Mouse (Mus musculus): ENCODE measurements around the gene Gstt4. TPM values are rescaled to one million over a fixed set of nuclear protein-coding genes. Genes with fewer than 3 reads are reported as not detected.

The Gstt4 gene
- not detected in 2 replicates for polyA plus RNA-seq (2012; ENCODE audit: low replicate concordance)

DNA sequence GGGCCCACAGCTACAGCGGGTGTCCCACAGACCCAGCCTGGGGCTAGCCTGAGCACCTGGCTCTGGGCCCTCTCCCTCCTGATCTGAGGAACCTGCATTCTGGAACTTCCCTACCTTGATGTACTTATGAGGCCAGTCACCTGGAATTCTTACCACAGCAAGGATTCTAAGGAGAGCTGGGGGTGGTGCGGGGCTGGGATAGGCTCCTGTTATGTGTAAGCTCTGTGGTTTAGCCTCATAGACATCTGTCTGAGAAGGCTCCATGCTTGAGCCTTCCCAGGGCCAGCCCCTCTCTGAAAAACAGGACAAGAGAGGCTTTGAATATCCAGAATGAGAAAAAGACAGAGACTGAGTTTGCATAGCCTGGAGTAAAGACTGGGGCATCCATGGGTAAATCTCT, at the start of gene Gstt4:
TSS of gene Gstt4 (minus strand) at position 101 of the 400 bp plus-strand sequence.

DNA sequence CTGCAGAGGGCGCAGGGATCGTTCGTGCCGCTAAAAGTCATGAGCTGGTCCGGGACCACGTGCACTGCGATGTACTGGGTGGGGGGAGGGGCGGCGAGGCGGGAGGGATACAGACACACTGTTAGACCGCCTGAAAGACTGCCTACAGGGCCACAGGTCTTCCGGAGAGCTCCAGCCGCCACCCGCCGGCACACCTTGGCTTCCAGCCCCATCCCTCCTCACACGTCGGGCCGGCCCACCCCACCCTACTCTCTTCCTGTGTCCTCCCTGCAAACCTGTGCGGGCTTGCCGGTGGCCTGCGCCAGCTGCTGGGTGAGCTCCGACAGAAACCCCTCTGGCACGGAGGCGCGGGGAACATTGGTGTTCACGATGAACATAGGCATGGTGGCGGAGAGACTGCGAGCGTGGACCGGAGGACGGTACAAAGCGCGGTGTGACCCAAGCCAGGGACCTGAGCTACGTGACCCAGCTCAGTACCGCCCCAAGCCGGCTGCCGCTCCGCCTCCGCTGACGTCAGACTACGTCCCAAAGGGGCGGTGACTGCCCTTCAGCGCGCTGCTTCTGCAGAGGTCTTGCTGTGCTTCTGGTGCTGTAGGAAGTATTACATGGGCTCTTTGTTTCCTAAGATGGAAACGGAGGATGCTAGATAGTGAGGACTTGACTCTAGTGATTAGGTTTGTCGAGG, 37.6 kb upstream of the Gstt4 start, which contains the start of gene Mif:
TSS of gene Mif (minus strand) at position 455 of the 685 bp plus-strand sequence.

DNA sequence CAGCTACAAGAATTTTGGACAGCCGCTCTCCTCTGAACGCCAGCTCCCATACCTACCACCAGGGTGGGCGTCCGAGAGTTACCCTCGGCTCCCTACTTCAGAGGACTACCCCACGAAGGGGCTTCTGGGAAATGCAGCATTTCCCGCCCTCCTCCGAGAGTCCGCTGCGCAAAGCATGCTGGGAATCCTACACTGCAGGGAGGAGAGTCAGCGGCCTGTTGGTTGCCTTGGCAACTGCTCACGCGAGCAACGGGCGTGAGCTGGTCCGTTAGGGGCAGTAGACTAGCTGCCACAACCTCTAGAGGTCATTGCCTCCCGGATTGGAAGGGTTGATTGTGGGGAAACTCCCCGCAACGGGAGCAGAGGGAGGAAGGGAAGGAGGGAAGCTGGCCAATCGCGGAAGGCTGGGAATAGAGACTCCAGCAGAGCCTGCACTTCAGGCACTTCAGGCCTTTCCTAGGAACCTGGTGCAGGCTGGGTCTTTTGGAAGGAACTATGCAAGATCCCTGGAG, 15.0 kb upstream of the Gstt4 start, which contains the start of gene Gstt2:
TSS of gene Gstt2 (minus strand) at position 177 of the 512 bp plus-strand sequence.

DNA sequence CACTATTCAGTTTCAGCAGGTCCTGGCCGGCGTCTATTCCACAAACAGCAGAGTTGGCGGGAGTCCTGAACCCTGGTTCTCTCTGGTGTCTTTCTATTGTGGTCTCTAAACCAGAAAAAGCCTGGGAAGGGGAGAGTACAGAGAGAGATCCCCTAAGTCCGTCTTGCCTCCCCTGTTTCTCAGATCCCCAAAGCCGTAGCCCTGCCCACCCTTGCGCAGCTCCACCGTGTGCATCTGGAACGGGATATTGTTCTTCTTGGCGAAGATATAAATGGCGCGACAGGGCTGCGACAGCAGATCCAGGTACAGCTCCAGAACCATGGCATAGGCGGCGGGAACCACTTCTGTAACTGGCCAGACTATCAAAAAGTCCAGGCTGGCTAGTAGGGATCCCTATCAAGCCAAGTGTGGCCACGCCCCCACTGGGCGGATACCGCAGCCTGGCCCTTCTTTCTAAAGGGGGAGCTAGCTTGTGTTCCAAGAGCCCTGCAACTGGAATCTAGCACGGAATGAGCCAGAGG, 24.1 kb downstream of the Gstt4 start, which contains the start of gene Gstt1:
TSS of gene Gstt1 (minus strand) at position 409 of the 521 bp plus-strand sequence.

DNA sequence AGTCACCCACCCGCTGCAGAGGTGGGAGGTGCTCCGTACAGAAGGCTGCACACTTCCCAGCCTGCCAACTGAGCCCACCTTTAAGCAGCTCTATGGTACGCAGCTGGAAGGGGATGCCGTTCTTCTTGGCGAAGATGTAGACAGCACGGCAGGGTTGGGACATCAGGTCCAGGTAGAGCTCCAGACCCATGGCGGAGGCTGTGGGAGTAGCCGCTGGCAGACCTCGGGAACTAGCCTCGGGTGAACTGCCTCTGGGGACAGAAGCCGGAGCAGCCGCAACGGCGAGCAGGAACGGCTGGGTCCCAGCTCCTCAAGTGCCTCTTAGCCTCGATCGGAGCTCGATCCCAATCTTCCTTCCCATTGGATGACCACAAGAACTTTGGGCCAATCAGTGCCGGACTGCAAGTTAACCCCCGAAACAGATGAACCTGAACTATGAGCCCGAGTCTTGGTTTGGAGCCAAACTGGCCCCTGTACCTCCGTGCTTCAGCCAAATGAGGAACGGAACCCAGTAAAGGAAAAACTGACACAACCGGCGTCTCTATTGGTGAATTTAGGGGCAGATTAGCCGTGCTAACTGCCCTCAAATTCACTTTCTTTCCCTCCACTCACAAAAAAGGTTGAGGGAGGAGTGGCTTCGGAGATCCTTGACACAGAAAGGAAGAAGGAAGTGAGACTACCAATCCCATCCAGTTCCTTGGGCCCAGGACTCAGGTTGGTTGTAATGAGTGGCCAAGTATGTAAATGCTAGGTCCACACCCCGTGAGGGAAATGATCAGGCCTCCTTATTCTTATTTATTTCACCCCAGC, 41.4 kb downstream of the Gstt4 start, which contains the start of the genes Gm20441 and Gstt3:
TSS of gene Gm20441 (minus strand) at position 186 of the 810 bp plus-strand sequence.
TSS of gene Gstt3 (minus strand) at position 646 of the 810 bp plus-strand sequence.

DNA sequence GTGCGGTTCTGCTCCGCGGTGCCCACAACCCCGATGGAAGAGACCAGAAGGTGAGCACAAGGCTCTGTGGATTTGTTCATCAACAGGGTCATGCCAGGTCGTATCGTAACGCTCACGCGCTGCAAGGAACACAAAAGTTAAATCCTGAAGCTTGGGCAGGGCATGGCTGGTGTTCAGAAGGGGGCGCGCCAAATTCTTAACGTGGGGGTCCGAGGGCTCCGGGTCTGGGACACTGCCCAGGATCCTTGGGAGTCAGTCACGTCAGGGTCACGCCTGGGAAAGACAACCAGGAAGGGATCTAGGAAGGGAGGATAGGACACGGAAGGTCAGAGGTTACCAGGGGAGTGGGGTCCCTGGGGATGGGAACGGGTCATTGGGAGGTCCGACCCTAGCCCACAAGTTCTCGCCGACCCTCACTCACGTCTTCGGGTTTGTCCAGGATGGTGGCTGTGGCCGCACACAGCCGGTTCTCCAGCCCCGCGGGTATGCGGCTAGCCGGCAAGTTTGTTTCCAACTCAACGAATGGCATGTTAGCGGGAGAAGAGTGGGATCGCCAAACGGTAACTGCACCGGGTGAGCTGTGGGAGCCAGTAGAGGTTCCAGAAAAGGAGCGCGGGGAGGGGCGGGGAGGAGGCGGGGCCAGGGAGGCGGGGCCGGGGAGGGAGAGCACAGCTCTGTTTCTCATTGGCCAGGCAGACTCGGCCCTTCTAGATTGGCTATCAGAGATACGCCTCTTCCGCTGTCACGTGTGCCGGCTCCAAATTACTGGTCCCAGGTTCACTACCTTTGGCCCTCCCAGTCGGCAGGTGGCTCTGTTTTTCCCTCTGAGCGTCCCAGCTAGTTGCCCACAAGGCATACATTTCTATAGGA, 49.3 kb downstream of the Gstt4 start, which contains the start of gene Ddt:
TSS of gene Ddt (minus strand) at position 620 of the 870 bp plus-strand sequence.

Other genes with a start within 250 kb of the Gstt4 start
- 15.6 and 34.5 TPM in 2 replicates for gene Ggt5, start 233.2 kb downstream of the Gstt4 start, polyA plus RNA-seq (2012; ENCODE audit: low replicate concordance)
- gene Susd2, start 178.5 kb downstream of the Gstt4 start, polyA plus RNA-seq (2012; ENCODE audit: low replicate concordance), result 1.9 and 4.0 TPM in 2 replicates
- 98.3 and 104 TPM in 2 replicates for gene Cabin1, start 58.2 kb downstream of the Gstt4 start, polyA plus RNA-seq (2012; ENCODE audit: low replicate concordance)
- 15.5 and 82.1 TPM in 2 replicates for gene Ddt, start 49.1 kb downstream of the Gstt4 start, polyA plus RNA-seq (2012; ENCODE audit: low replicate concordance)
- gene Gm20441, start 41.6 kb downstream of the Gstt4 start, polyA plus RNA-seq (2012; ENCODE audit: low replicate concordance), result not detected in 2 replicates
- 1.3 and 1.8 TPM in 2 replicates for gene Gstt3, start 41.1 kb downstream of the Gstt4 start, polyA plus RNA-seq (2012; ENCODE audit: low replicate concordance)
- 0.63 and 2.4 TPM in 2 replicates for gene Gstt1, start 24.0 kb downstream of the Gstt4 start, polyA plus RNA-seq (2012; ENCODE audit: low replicate concordance)
- 11.9 and 17.2 TPM in 2 replicates for gene Gstt2, start 14.9 kb upstream of the Gstt4 start, polyA plus RNA-seq (2012; ENCODE audit: low replicate concordance)
- 301 and 511 TPM in 2 replicates for gene Mif, start 37.7 kb upstream of the Gstt4 start, polyA plus RNA-seq (2012; ENCODE audit: low replicate concordance)
- 204 and 543 TPM in 2 replicates for gene Derl3, start 70.9 kb upstream of the Gstt4 start, polyA plus RNA-seq (2012; ENCODE audit: low replicate concordance)
- 154 and 351 TPM in 2 replicates for gene Smarcb1, start 99.1 kb upstream of the Gstt4 start, polyA plus RNA-seq (2012; ENCODE audit: low replicate concordance)
- 254 and 472 TPM in 2 replicates for gene Chchd10, start 110.6 kb upstream of the Gstt4 start, polyA plus RNA-seq (2012; ENCODE audit: low replicate concordance)
- 3.1 and 4.1 TPM in 2 replicates for gene Mmp11, start 114.0 kb upstream of the Gstt4 start, polyA plus RNA-seq (2012; ENCODE audit: low replicate concordance)
- gene Gm867, start 118.1 kb upstream of the Gstt4 start, polyA plus RNA-seq (2012; ENCODE audit: low replicate concordance), result 2.0 TPM in 1 of 2 replicates, not detected in the other
- gene Vpreb3, start 120.5 kb upstream of the Gstt4 start, polyA plus RNA-seq (2012; ENCODE audit: low replicate concordance), result 12.9 and 13.7 TPM in 2 replicates
- 0.08 and 0.16 TPM in 2 replicates for gene Gm5134, start 132.0 kb upstream of the Gstt4 start, polyA plus RNA-seq (2012; ENCODE audit: low replicate concordance)
- 4.6 and 9.2 TPM in 2 replicates for gene Zfp280b, start 210.1 kb upstream of the Gstt4 start, polyA plus RNA-seq (2012; ENCODE audit: low replicate concordance)

Measured in hematopoietic multipotent progenitor cell, adult 10-12 weeks (in vitro differentiated cells).